Mouse (Mus musculus) erythroblast, embryonic 14.5 days (primary cell): ENCODE measurements around the gene BC035947. TPM values are rescaled to one million over a fixed set of nuclear protein-coding genes. Genes with fewer than 3 reads are reported as not detected.
"Not testable (repeated sequence)": the region's sequence is repeated elsewhere in the genome, so short reads cannot be mapped to it uniquely, and the experiment has no call there.

Experiments used
- H3K27me3 ChIP-seq: 2 replicates; pipeline ENCODE4 v1.6.1; 2012; ENCODE audit warnings: inconsistent platforms; ENCODE audit not compliant: control insufficient read depth
- H3K36me3 ChIP-seq: 2 replicates; pipeline ENCODE4 v1.6.1; 2012; ENCODE audit warnings: mild to moderate bottlenecking, inconsistent platforms; ENCODE audit not compliant: control insufficient read depth
- H3K4me1 ChIP-seq: 2 replicates; pipeline ENCODE4 v1.6.1; 2012; ENCODE audit warnings: inconsistent platforms; ENCODE audit not compliant: control insufficient read depth
- H3K4me3 ChIP-seq: replicated peaks from 2 replicates; pipeline ENCODE3; 2012; ENCODE audit warnings: moderate library complexity, mild to moderate bottlenecking, inconsistent platforms
- H3K9me3 ChIP-seq: 2 replicates; pipeline ENCODE4 v1.6.1; 2012; ENCODE audit warnings: low read length, inconsistent platforms, mixed read lengths; ENCODE audit not compliant: control insufficient read depth
- GATA1 ChIP-seq: IDR thresholded peaks from 2 replicates; pipeline ENCODE4 v1.6.1; 2012; ENCODE audit warnings: low read length, inconsistent platforms, mixed read lengths
- TAL1 ChIP-seq: IDR thresholded peaks from 3 replicates; pipeline ENCODE4 v1.6.1; 2012; ENCODE audit warnings: low read length, inconsistent platforms, mixed read lengths
- polyA plus RNA-seq: library from polyadenylated mRNA; stranded (reverse); fragments of >175 nt; gene quantifications from 2 replicates; pipeline ENCODE4 v1.2.3, GENCODE M21; 2012

The BC035947 gene
- not detected in 2 replicates for polyA plus RNA-seq

- TF ChIP-seq TAL1, result no peak
- TF ChIP-seq GATA1, result no peak
- Histone ChIP-seq H3K4me3 (no peak within 1 kb of the TSS), H3K9me3 (no peaks in the 10 kb centered on the region), H3K27me3 (peaks cover 12% of the 10 kb centered on the region), H3K36me3 (no peaks in the 10 kb centered on the region), H3K4me1 (no peaks in the 10 kb centered on the region)
These were observed at the start of gene BC035947 for GRCm38 (mm10) chr1:78511621-78512160. TSS of gene BC035947 (minus strand) at chr1:78512158.

GRCm38 (mm10) chr1:78554012-78554666, 42.2 kb upstream of the BC035947 start:
- Histone ChIP-seq H3K27me3 (no peaks in the 10 kb centered on the region), H3K4me1 (no peaks in the 10 kb centered on the region)
- no peak for TF ChIP-seq GATA1
- TF ChIP-seq TAL1, result no peak

DNA sequence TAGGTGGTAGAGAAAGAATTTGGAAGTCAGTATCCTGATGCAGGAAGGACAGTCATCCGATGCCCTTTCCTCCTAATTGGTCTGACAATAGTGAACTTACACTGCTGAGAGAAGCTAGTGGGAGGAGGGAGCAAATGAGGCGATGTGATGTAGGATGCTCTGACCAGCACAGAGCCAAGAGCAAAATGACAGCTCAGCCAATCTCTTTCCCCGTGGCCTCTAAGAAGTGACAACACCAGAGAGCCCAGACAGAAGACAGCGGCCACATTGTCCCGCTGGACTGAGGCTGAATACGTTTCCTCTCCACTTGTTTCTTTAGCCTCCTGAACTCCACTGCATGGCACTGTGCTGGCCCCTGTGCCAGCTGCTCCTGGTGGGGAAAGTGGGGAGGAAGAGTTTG, 37.0 kb upstream of the BC035947 start:
- Histone ChIP-seq H3K36me3 (no peaks in the 10 kb centered on the region), H3K27me3 (no peaks in the 10 kb centered on the region), H3K4me3 (no peak overlapping the region), H3K4me1 (no peaks in the 10 kb centered on the region), H3K9me3 (no peaks in the 10 kb centered on the region)
- no peak for TF ChIP-seq TAL1
- TF ChIP-seq GATA1, result no peak

More at GRCm38 (mm10) chr1:78554012-78554666, 42.2 kb upstream of the BC035947 start:
- Histone ChIP-seq H3K9me3 (no peaks in the 10 kb centered on the region), H3K36me3 (no peaks in the 10 kb centered on the region), H3K4me3 (no peak overlapping the region)

GRCm38 (mm10) chr1:78546258-78546657, 34.3 kb upstream of the BC035947 start:
- Histone ChIP-seq H3K4me3 (no peak overlapping the region), H3K27me3 (no peaks in the 10 kb centered on the region), H3K9me3 (no peaks in the 10 kb centered on the region), H3K36me3 (no peaks in the 10 kb centered on the region), H3K4me1 (no peaks in the 10 kb centered on the region)
- TF ChIP-seq GATA1 (no peak), TAL1 (no peak)

GRCm38 (mm10) chr1:78543631-78544030, 31.7 kb upstream of the BC035947 start:
- not testable (repeated sequence) for H3K36me3 ChIP-seq, H3K4me1 ChIP-seq, H3K27me3 ChIP-seq, H3K9me3 ChIP-seq, H3K4me3 ChIP-seq

GRCm38 (mm10) chr1:78539166-78539565, 27.2 kb upstream of the BC035947 start:
- Histone ChIP-seq H3K27me3 (peaks cover 5% of the 10 kb centered on the region), H3K9me3 (no peaks in the 10 kb centered on the region), H3K36me3 (no peaks in the 10 kb centered on the region), H3K4me1 (peaks cover 15% of the 10 kb centered on the region), H3K4me3 (no peak overlapping the region)
- TF ChIP-seq TAL1 (no peak), GATA1 (no peak)

GRCm38 (mm10) chr1:78538396-78538795, 26.4 kb upstream of the BC035947 start:
- Histone ChIP-seq H3K36me3 (no peaks in the 10 kb centered on the region), H3K27me3 (peaks cover 5% of the 10 kb centered on the region), H3K4me1 (peaks cover 18% of the 10 kb centered on the region), H3K4me3 (no peak overlapping the region), H3K9me3 (no peaks in the 10 kb centered on the region)
- TF ChIP-seq GATA1 (no peak), TAL1 (no peak)

DNA sequence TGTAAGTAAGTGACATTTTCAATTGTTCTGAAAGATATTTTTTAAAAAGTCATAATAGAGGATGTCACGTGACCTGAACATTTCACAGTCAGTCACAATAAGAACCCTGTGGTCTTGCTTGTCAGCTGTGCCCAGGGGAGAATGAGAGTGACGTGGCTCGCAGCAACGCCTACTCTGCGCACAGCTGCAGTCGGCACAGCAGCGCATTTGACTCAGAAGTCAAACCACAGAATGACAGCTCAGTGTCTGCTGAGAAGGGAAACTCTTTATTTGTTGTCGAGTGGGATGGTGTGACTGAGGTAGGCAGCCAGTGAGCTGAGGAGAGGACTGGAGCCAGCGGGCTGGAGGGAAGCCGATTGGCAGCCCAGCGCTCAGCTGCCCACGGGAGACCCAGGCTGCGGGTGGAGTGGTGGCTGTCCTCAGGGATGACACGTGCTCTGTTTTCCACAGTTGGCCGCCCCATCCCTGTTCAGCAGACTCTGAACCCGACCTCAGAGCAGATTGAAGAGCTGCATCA, 25.6 kb upstream of the BC035947 start:
- TF ChIP-seq GATA1 (no peak), TAL1 (no peak)
- H3K4me1 ChIP-seq, result peaks cover 18% of the 10 kb centered on the region
- peak overlapping the region; percentile 44 for H3K4me3 ChIP-seq
- peaks cover 5% of the 10 kb centered on the region for H3K27me3 ChIP-seq
- H3K9me3 ChIP-seq, result no peaks in the 10 kb centered on the region
- H3K36me3 ChIP-seq, result no peaks in the 10 kb centered on the region

GRCm38 (mm10) chr1:78536310-78537164, 24.6 kb upstream of the BC035947 start:
- Histone ChIP-seq H3K36me3 (no peaks in the 10 kb centered on the region), H3K4me1 (peaks cover 18% of the 10 kb centered on the region), H3K9me3 (no peaks in the 10 kb centered on the region), H3K4me3 (no peak overlapping the region), H3K27me3 (peaks cover 5% of the 10 kb centered on the region)
- no peak for TF ChIP-seq TAL1
